Mouse (Mus musculus) MEL (cell line): ENCODE results near the gene Mrpl38. TPM values are rescaled to one million over a fixed set of nuclear protein-coding genes. Genes with fewer than 3 reads are reported as not detected.
A peak's percentile ranks its signal among the peaks of the same experiment; 100 is the strongest.

Experiments used
- DNase-seq: peaks from one replicate; pipeline ENCODE4 v3.0.0; 2011; ENCODE audit warnings: low read depth, low spot score
- H3K27ac ChIP-seq: 2 replicates; pipeline ENCODE4 v1.5.1; 2012; ENCODE audit warnings: low read depth, mild to moderate bottlenecking, control low read depth, low read length, moderate library complexity; ENCODE audit not compliant: control insufficient read depth
- H3K27me3 ChIP-seq, 2 experiments: fragments of 150-350 bp in 1 of 2; sonication (generic) in 1 of 2; 2 replicates each; pipeline ENCODE4 v1.6.1; 2012; ENCODE audit warnings: low read length in 2 of 2, mild to moderate bottlenecking in 2 of 2, improper control_type of control experiment in 1 of 2, moderate library complexity in 1 of 2; ENCODE audit not compliant: insufficient read depth in 2 of 2, control insufficient read depth in 1 of 2
- H3K36me3 ChIP-seq, 2 experiments: 2 replicates each; pipeline ENCODE4 v1.6.1; 2012 to 2014; ENCODE audit warnings: low read length in 2 of 2, improper control_type of control experiment in 1 of 2, inconsistent platforms in 1 of 2, mild to moderate bottlenecking in 1 of 2; ENCODE audit not compliant: insufficient read depth in 2 of 2, control insufficient read depth in 1 of 2
- H3K4me1 ChIP-seq, 2 experiments: fragments of 150-350 bp in 1 of 2; sonication (generic) in 1 of 2; 2 replicates each; pipeline ENCODE4 v1.6.1; 2012; ENCODE audit warnings: low read length in 2 of 2, improper control_type of control experiment in 1 of 2, mild to moderate bottlenecking in 1 of 2; ENCODE audit not compliant: insufficient read depth in 2 of 2, control insufficient read depth in 1 of 2
- H3K4me3 ChIP-seq, 2 experiments: fragments of 150-350 bp in 1 of 2; sonication (generic) in 1 of 2; 2 replicates each; pipeline ENCODE4 v1.5.1; 2012; ENCODE audit warnings: low read depth in 2 of 2, low read length in 2 of 2, mild to moderate bottlenecking in 2 of 2, moderate library complexity in 2 of 2, control low read depth in 1 of 2, improper control_type of control experiment in 1 of 2; ENCODE audit not compliant: control insufficient read depth in 1 of 2, insufficient read depth in 1 of 2
- H3K79me2 ChIP-seq: 2 replicates; pipeline ENCODE4 v1.6.1; 2012; ENCODE audit warnings: mild to moderate bottlenecking, low read length, moderate library complexity; ENCODE audit not compliant: control insufficient read depth, poor library complexity, insufficient read depth
- H3K9ac ChIP-seq: 2 replicates; pipeline ENCODE4 v1.6.1; 2012; ENCODE audit warnings: low read depth, mild to moderate bottlenecking, control low read depth, low read length, moderate library complexity; ENCODE audit not compliant: control insufficient read depth, poor library complexity, severe bottlenecking
- H3K9me3 ChIP-seq: fragments of 150-350 bp; sonication (generic); replicated peaks from 2 replicates; pipeline ENCODE4 v1.6.1; 2012; ENCODE audit warnings: mild to moderate bottlenecking, low read length, improper control_type of control experiment, moderate library complexity; ENCODE audit not compliant: insufficient read depth
- BHLHE40 ChIP-seq: IDR thresholded peaks from 2 replicates; pipeline ENCODE4 v1.6.1; 2012; ENCODE audit warnings: low read depth, mild to moderate bottlenecking, inconsistent platforms, low read length, improper control_type of control experiment, borderline replicate concordance
- CHD1 ChIP-seq: IDR thresholded peaks from 2 replicates; pipeline ENCODE4 v1.6.1; 2012; ENCODE audit warnings: low read depth, mild to moderate bottlenecking, inconsistent platforms, low read length, improper control_type of control experiment
- CHD2 ChIP-seq: IDR thresholded peaks from 2 replicates; pipeline ENCODE4 v1.6.1; 2011; ENCODE audit warnings: low read length, improper control_type of control experiment
- CTCF ChIP-seq, 3 experiments: IDR thresholded peaks in 2 of 3; conservative IDR thresholded peaks in 1 of 3; 2 replicates each; pipeline ENCODE4 v1.5.1; 2011 to 2012; ENCODE audit warnings: low read length in 3 of 3, low read depth in 2 of 3, mild to moderate bottlenecking in 2 of 3, improper control_type of control experiment in 1 of 3, inconsistent platforms in 1 of 3, mixed read lengths in 1 of 3, moderate library complexity in 1 of 3; ENCODE audit not compliant: control insufficient read depth in 1 of 3, insufficient read depth in 1 of 3, poor library complexity in 1 of 3, severe bottlenecking in 1 of 3
- E2F4 ChIP-seq: IDR thresholded peaks from 2 replicates; pipeline ENCODE4 v1.6.1; 2011; ENCODE audit warnings: low read depth, low read length, improper control_type of control experiment, borderline replicate concordance
- ELF1 ChIP-seq: IDR thresholded peaks from 2 replicates; pipeline ENCODE4 v1.6.1; 2014; ENCODE audit warnings: low read depth, mild to moderate bottlenecking, inconsistent platforms, low read length, improper control_type of control experiment, moderate library complexity
- EP300 ChIP-seq, 2 experiments: IDR thresholded peaks; 2 replicates each; pipeline ENCODE4 v1.6.1; 2011; ENCODE audit warnings: improper control_type of control experiment in 2 of 2, low read length in 2 of 2, low read depth in 1 of 2, mild to moderate bottlenecking in 1 of 2
- ETS1 ChIP-seq: IDR thresholded peaks from 2 replicates; pipeline ENCODE4 v1.6.1; 2012; ENCODE audit warnings: low read depth, mild to moderate bottlenecking, inconsistent platforms, low read length, improper control_type of control experiment, moderate library complexity
- GABPA ChIP-seq: IDR thresholded peaks from 2 replicates; pipeline ENCODE4 v1.6.1; 2012; ENCODE audit warnings: low read depth, mild to moderate bottlenecking, inconsistent platforms, low read length, improper control_type of control experiment, moderate library complexity
- GATA1 ChIP-seq: IDR thresholded peaks from 2 replicates; pipeline ENCODE4 v1.6.1; 2011; ENCODE audit warnings: low read depth, low read length, improper control_type of control experiment
- HCFC1 ChIP-seq: IDR thresholded peaks from 2 replicates; pipeline ENCODE4 v1.6.1; 2012; ENCODE audit warnings: low read depth, mild to moderate bottlenecking, inconsistent platforms, low read length, improper control_type of control experiment, moderate library complexity
- JUND ChIP-seq: IDR thresholded peaks from 2 replicates; pipeline ENCODE4 v1.6.1; 2011; ENCODE audit warnings: low read depth, mild to moderate bottlenecking, improper control_type of control experiment, low read length
- KAT2A ChIP-seq: conservative IDR thresholded peaks from 2 replicates; pipeline ENCODE4 v1.6.1; 2012; ENCODE audit warnings: low read depth, low read length, improper control_type of control experiment, inconsistent platforms
- MAFK ChIP-seq: IDR thresholded peaks from 2 replicates; pipeline ENCODE4 v1.6.1; 2011; ENCODE audit warnings: low read depth, mild to moderate bottlenecking, low read length, improper control_type of control experiment, borderline replicate concordance
- MAX ChIP-seq: IDR thresholded peaks from 2 replicates; pipeline ENCODE4 v1.6.1; 2011; ENCODE audit warnings: low read length, improper control_type of control experiment
- MAZ ChIP-seq: IDR thresholded peaks from 2 replicates; pipeline ENCODE4 v1.6.1; 2012; ENCODE audit warnings: low read depth, mild to moderate bottlenecking, inconsistent platforms, low read length, improper control_type of control experiment
- MEF2A ChIP-seq: IDR thresholded peaks from 2 replicates; pipeline ENCODE4 v1.6.1; 2014; ENCODE audit warnings: low read depth, mild to moderate bottlenecking, inconsistent platforms, low read length, improper control_type of control experiment; ENCODE audit not compliant: poor library complexity, insufficient replicate concordance, severe bottlenecking; ENCODE audit errors: extremely low read depth
- MYB ChIP-seq: IDR thresholded peaks from 2 replicates; pipeline ENCODE4 v1.6.1; 2011; ENCODE audit warnings: mild to moderate bottlenecking, low read depth, low read length, improper control_type of control experiment
- MYC ChIP-seq: IDR thresholded peaks from 2 replicates; pipeline ENCODE4 v1.6.1; 2011; ENCODE audit warnings: low read depth, mild to moderate bottlenecking, low read length, improper control_type of control experiment, moderate library complexity
- NRF1 ChIP-seq: IDR thresholded peaks from 2 replicates; pipeline ENCODE4 v1.6.1; 2014; ENCODE audit warnings: low read depth, mild to moderate bottlenecking, inconsistent platforms, low read length, improper control_type of control experiment, moderate library complexity; ENCODE audit not compliant: poor library complexity, insufficient read depth, severe bottlenecking
- POLR2AphosphoS2 ChIP-seq: IDR thresholded peaks from 2 replicates; pipeline ENCODE4 v1.6.1; 2011; ENCODE audit warnings: low read length, improper control_type of control experiment
- RAD21 ChIP-seq: IDR thresholded peaks from 2 replicates; pipeline ENCODE4 v1.6.1; 2011; ENCODE audit warnings: mild to moderate bottlenecking, low read depth, low read length, improper control_type of control experiment
- RCOR1 ChIP-seq: IDR thresholded peaks from 2 replicates; pipeline ENCODE4 v1.6.1; 2012; ENCODE audit warnings: low read depth, mild to moderate bottlenecking, inconsistent platforms, low read length, improper control_type of control experiment
- SIN3A ChIP-seq: IDR thresholded peaks from 2 replicates; pipeline ENCODE4 v1.6.1; 2012; ENCODE audit warnings: low read length, improper control_type of control experiment, inconsistent platforms
- SMC3 ChIP-seq: IDR thresholded peaks from 2 replicates; pipeline ENCODE4 v1.6.1; 2011; ENCODE audit warnings: low read depth, low read length, improper control_type of control experiment
- TAL1 ChIP-seq: IDR thresholded peaks from 2 replicates; pipeline ENCODE4 v1.6.1; 2012; ENCODE audit warnings: mild to moderate bottlenecking, inconsistent platforms, low read length, moderate library complexity, mixed read lengths
- TBP ChIP-seq: IDR thresholded peaks from 2 replicates; pipeline ENCODE4 v1.8.0; 2011; ENCODE audit warnings: low read depth, low read length, improper control_type of control experiment
- TCF12 ChIP-seq: IDR thresholded peaks from 2 replicates; pipeline ENCODE4 v1.6.1; 2014; ENCODE audit warnings: low read depth, mild to moderate bottlenecking, inconsistent platforms, low read length, improper control_type of control experiment, moderate library complexity
- UBTF ChIP-seq: IDR thresholded peaks from 2 replicates; pipeline ENCODE4 v1.6.1; 2012; ENCODE audit warnings: low read depth, mild to moderate bottlenecking, inconsistent platforms, low read length, improper control_type of control experiment, moderate library complexity, borderline replicate concordance; ENCODE audit not compliant: insufficient read depth
- USF1 ChIP-seq: IDR thresholded peaks from 2 replicates; pipeline ENCODE4 v1.6.1; 2014; ENCODE audit warnings: low read depth, mild to moderate bottlenecking, inconsistent platforms, low read length, improper control_type of control experiment, moderate library complexity
- USF2 ChIP-seq, 2 experiments: IDR thresholded peaks; 2 replicates each; pipeline ENCODE4 v1.6.1; 2011 to 2012; ENCODE audit warnings: improper control_type of control experiment in 2 of 2, low read length in 2 of 2, borderline replicate concordance in 1 of 2, inconsistent platforms in 1 of 2, low read depth in 1 of 2, mild to moderate bottlenecking in 1 of 2; ENCODE audit not compliant: insufficient read depth in 1 of 2
- ZC3H11A ChIP-seq: IDR thresholded peaks from 2 replicates; pipeline ENCODE4 v1.6.1; 2012; ENCODE audit warnings: low read depth, mild to moderate bottlenecking, inconsistent platforms, low read length, improper control_type of control experiment
- ZKSCAN1 ChIP-seq: IDR thresholded peaks from 2 replicates; pipeline ENCODE4 v1.6.1; 2012; ENCODE audit warnings: low read depth, mild to moderate bottlenecking, inconsistent platforms, low read length, improper control_type of control experiment, moderate library complexity
- ZMIZ1 ChIP-seq: IDR thresholded peaks from 2 replicates; pipeline ENCODE4 v1.6.1; 2012; ENCODE audit warnings: low read depth, mild to moderate bottlenecking, inconsistent platforms, low read length, improper control_type of control experiment, moderate library complexity
- ZNF384 ChIP-seq: IDR thresholded peaks from 2 replicates; pipeline ENCODE4 v1.6.1; 2012; ENCODE audit warnings: low read depth, mild to moderate bottlenecking, inconsistent platforms, low read length, improper control_type of control experiment
- polyA plus RNA-seq, 2 experiments: library from polyadenylated mRNA; stranded (reverse) in 1 of 2; unstranded in 1 of 2; fragments of >175 nt in 1 of 2; fragments of >200 nt in 1 of 2; gene quantifications; 2 replicates each; pipeline versions ENCODE4 v1.2.1 to v1.2.4; 2012; ENCODE audit warnings: low replicate concordance in 2 of 2, low read depth in 1 of 2; ENCODE audit not compliant: insufficient read length in 2 of 2, insufficient read depth in 1 of 2, missing spikeins in 1 of 2
- total RNA-seq: library from RNA; depleted of rRNA; stranded (reverse); fragments of 300-350 nt; gene quantifications from 2 replicates; pipeline ENCODE4 v1.2.3, GENCODE M21; 2012

Mrpl38 gene
- total and polyA plus RNA-seq, 3 experiments = 105 to 157 TPM; not detected in 1

DNA sequence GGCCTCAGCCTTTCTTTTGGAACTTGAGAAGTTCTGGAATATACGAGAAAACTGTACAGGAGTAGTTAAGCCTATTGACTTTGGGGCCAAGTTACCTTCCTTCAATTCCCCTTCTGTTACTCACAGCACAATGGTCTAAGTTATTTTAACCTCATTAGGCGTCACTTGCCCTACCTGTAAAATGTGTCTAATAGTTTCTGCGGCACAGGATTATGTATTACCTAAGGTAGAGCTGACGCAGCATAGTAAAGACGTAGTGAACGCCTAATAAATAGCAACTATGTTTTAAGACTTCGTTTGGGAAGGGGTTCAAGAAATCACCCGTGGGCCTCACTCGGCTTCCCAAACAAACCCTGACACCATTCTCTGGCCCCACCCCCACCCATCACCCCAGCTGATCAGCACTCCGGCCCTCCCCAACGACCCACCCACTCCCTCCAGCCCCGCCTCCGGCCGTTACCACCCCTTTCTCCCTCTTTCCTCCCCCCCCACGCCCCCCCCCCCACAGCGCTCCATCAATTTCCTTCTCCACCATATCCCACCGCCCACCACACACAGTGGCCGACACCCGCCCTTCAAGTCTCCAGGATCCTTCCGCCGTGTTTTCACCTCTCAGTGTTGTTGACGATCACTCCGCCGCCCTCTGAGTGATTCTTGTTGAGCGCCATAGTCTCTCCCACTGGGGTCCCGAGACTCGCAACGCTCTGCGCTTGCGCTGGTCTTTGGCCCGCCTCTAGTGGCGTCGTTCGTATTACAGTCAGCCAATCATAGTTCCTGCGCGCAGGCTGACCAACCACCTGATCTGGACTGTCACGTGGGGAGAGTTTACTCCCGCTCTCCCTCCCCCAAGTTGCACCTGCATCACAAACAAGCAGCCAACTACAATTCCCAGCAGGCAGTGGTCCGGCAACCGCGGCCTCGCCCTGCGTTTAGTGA, 52.1 kb downstream of the Mrpl38 start, which contains the start of gene Wbp2:
TSS of gene Wbp2 (minus strand) at position 738 of the 936 bp plus-strand sequence.
- Histone ChIP-seq H3K79me2 (peaks cover 9% of the 10 kb centered on the region), H3K36me3 (peaks cover 0 to 36% of the 10 kb centered on the region in 2 experiments; a peak in 2 of 4 replicates), H3K27me3 (no peaks in the 10 kb centered on the region), H3K9me3 (no peaks in the 10 kb centered on the region), H3K4me1 (peaks cover 10 to 39% of the 10 kb centered on the region in 2 experiments), H3K9ac (peak within 1 kb of the TSS; percentile 86), H3K4me3 (peak within 1 kb of the TSS; percentile 53 to 78), H3K27ac (peak within 1 kb of the TSS; percentile 93)
- DNase-seq = peak; percentile 100
- TF ChIP-seq ZC3H11A = no peak
- peak; percentile 69 for TF ChIP-seq ETS1
- TF ChIP-seq CTCF (IDR thresholded peaks at IDR 0.05 in 2 of 3, conservative IDR thresholded peaks at IDR 0.05 in 1 of 3; ENCODE audit: control insufficient read depth in 1 of 3, insufficient read depth in 1 of 3, low read depth in 2 of 3, low read length in 3 of 3, poor library complexity in 1 of 3, severe bottlenecking in 1 of 3) = no peak
- TF ChIP-seq E2F4 = peak; percentile 72
- no peak for TF ChIP-seq JUND
- TF ChIP-seq ZKSCAN1 = no peak
- TF ChIP-seq NRF1 = peak; percentile 99
- TF ChIP-seq USF2 (IDR thresholded peaks at IDR 0.05; ENCODE audit: borderline replicate concordance in 1 of 2, insufficient read depth in 1 of 2, low read depth in 1 of 2, low read length in 2 of 2) = peak; percentile 89 to 97
- peak; percentile 75 for TF ChIP-seq TCF12
- no peak for TF ChIP-seq ZMIZ1
- TF ChIP-seq CHD1 = no peak
- no peak for TF ChIP-seq MYB
- peak; percentile 80 for TF ChIP-seq SIN3A
- TF ChIP-seq RAD21 = no peak
- no peak for TF ChIP-seq MAFK
- peak; percentile 89 for TF ChIP-seq MAZ
- peak; percentile 98 for TF ChIP-seq HCFC1
- TF ChIP-seq BHLHE40 = peak; percentile 93
- TF ChIP-seq ELF1 = peak; percentile 74
- peak; percentile 49; the same call in 1 of the 2 replicates for TF ChIP-seq TBP
- TF ChIP-seq MYC = peak; percentile 93
- no peak for TF ChIP-seq MEF2A
- peak; percentile 98 for TF ChIP-seq KAT2A
- no peak for TF ChIP-seq GATA1
- TF ChIP-seq CHD2 = peak; percentile 54; the same call in 1 of the 2 replicates
- no peak; the same call in 1 of the 2 replicates for TF ChIP-seq POLR2AphosphoS2
- TF ChIP-seq EP300 (IDR thresholded peaks at IDR 0.05; ENCODE audit: low read depth in 1 of 2, low read length in 2 of 2) = peak in 1 of 2 experiments; percentile 21; a peak in 1 of 4 replicates
- TF ChIP-seq SMC3 = no peak
- peak; percentile 100 for TF ChIP-seq USF1
- TF ChIP-seq RCOR1 = no peak
- no peak for TF ChIP-seq UBTF
- TF ChIP-seq TAL1 = no peak
- TF ChIP-seq ZNF384 = no peak
- TF ChIP-seq MAX = peak; percentile 99
- no peak for TF ChIP-seq GABPA
